Mouse (Mus musculus) megakaryocyte-erythroid progenitor cell, adult 5 weeks (primary cell): Measurements from ENCODE around the gene Dio3. TPM values are rescaled to one million over a fixed set of nuclear protein-coding genes. Genes with fewer than 3 reads are reported as not detected.

Experiments used
- polyA plus RNA-seq: library from polyadenylated mRNA; stranded (reverse); fragments of >175 nt; gene quantifications from 2 replicates; pipeline ENCODE4 v1.2.3, GENCODE M21; 2012

Gene Dio3
- polyA plus RNA-seq: not detected in 2 replicates

GRCm38 (mm10) chr12:110278853-110279252, at the start of gene Dio3:
TSS of gene Dio3 (plus strand) at chr12:110279068.

Other genes with a start within 250 kb of the Dio3 start
- 31.2 and 32.2 TPM in 2 replicates for gene Ppp2r5c, start 168.1 kb downstream of the Dio3 start, polyA plus RNA-seq